Mouse (Mus musculus): ENCODE measurements around the gene Tk1. TPM values are rescaled to one million over a fixed set of nuclear protein-coding genes. Genes with fewer than 3 reads are reported as not detected.

The Tk1 gene
- polyA plus RNA-seq, 1 experiment from 2014 or later = 57.9 TPM

GRCm38 (mm10) chr11:117813867-117814266 is 12.0 kb downstream of the Tk1 start:
- peaks cover 17% of the 10 kb centered on the region for H3K4me1 ChIP-seq
- H3K27me3 ChIP-seq = peaks cover 15% of the 10 kb centered on the region
- 88% methylated on average over 5 of the region's 5 CpGs for WGBS
- no peak overlapping the region for H3K9ac ChIP-seq
- H3K4me3 ChIP-seq = no peak overlapping the region
- ATAC-seq (ENCODE audit: low FRiP score) = no peak
- H3K4me2 ChIP-seq (replicated peaks) = no peak overlapping the region
- H3K36me3 ChIP-seq = peaks cover 33% of the 10 kb centered on the region
- H3K9me3 ChIP-seq (replicated peaks) = no peaks in the 10 kb centered on the region
- H3K27ac ChIP-seq = no peak overlapping the region

DNA sequence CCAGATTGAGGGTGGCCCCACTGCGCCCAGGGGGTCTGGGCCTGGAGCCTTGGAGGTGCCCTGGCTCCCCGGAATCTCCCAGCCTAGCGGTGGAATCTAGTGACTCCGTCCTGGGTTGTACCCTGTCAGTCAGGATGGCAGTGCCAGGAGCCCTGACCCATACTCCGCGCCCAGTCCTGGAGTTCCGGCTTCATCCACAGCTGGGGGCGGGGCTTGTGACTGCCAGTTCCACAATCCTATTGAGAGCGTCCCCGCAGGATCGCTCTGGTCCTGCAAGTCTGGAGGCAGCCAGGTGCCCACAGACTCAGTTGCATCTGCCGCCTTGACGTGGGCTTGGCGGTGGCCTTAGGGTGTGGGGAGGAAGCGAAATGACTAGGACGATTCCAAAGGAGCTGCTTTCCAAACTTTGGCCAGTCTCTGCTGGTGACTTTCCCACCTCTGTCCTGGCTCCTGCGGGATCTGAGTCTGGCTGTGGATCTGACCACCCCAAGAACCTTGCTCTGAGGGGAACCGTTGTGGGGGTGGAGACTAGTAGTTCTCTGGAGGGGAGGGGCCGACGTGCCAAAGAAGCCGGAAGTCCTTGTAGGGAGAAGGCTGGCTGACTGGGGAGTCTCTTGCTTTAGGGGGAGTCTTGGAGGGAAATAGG is 15.4 kb downstream of the Tk1 start:
- Histone ChIP-seq H3K9me3 (replicated peaks) (no peaks in the 10 kb centered on the region), H3K27ac (no peak overlapping the region), H3K4me3 (peak overlapping the region; percentile 52), H3K36me3 (peaks cover 24% of the 10 kb centered on the region), H3K27me3 (peaks cover 15% of the 10 kb centered on the region), H3K9ac (peak overlapping the region; percentile 72), H3K4me2 (replicated peaks) (peak overlapping the region; percentile 97), H3K4me1 (peaks cover 17% of the 10 kb centered on the region)
- peak; percentile 57 for ATAC-seq (ENCODE audit: low FRiP score)
- under 1% methylated on average over 21 of the region's 21 CpGs for WGBS

DNA sequence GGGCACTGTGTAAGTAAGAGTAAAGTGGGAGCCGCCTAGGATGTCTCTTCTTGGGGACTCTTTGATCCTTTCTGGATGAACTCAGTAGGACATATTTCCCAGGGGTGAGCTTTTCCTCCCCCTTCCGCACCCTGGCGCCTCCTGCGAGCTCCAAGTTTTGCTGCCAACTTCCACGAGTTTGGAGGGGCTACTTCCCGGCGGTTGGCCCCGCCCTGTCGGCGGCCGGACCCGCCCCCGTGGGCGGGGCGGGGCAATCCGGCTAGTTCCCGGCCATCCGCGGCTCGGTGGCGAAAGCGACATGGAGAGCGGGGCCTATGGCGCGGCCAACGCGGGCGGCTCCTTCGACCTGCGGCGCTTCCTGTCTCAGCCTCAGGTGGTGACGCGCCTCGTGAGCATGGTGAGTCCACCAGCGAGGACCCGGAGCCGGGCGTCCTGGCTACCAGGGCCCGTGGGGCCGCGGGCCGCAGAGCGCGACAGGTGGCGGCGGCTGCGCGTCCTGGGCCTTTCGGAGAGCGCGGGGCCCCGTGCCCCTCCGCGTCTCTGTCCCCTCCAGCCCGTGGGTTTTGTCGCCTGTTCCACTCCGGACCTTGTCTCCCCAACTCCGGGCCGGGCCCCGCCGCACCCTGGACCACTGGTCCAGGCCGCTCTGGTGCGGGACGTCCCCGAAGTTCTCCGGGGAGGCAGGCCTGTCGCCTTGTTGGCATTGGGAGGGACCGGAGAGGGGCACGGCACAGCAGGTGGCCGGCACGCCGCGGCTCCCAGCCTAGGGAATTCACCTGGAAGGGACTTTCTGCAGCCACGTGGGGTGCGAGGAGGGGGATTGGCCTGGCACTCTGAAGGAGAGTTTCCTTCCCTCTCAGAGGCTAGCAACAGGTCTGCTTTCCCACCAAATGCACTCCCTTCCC is 16.2 kb downstream of the Tk1 start, which contains the start of the genes Gm20708 and Syngr2:
Gene Gm20708 (plus strand): TSS at position 262 of the 905 bp plus-strand sequence.
Gene Syngr2 (plus strand): TSS at position 262 of the 905 bp plus-strand sequence.
- H3K27me3 ChIP-seq = peaks cover 15% of the 10 kb centered on the region
- H3K27ac ChIP-seq = no peak within 1 kb of the TSS
- no peaks in the 10 kb centered on the region for H3K9me3 ChIP-seq (replicated peaks)
- under 1% methylated on average over 75 of the region's 75 CpGs for WGBS
- ATAC-seq (ENCODE audit: low FRiP score) = peak; percentile 35; the same call in 1 of the 2 replicates
- H3K4me3 ChIP-seq = peak within 1 kb of the TSS; percentile 52
- H3K36me3 ChIP-seq = peaks cover 19% of the 10 kb centered on the region
- H3K9ac ChIP-seq = peak within 1 kb of the TSS; percentile 72
- H3K4me2 ChIP-seq (replicated peaks) = peak within 1 kb of the TSS; percentile 97
- H3K4me1 ChIP-seq = peaks cover 17% of the 10 kb centered on the region

DNA sequence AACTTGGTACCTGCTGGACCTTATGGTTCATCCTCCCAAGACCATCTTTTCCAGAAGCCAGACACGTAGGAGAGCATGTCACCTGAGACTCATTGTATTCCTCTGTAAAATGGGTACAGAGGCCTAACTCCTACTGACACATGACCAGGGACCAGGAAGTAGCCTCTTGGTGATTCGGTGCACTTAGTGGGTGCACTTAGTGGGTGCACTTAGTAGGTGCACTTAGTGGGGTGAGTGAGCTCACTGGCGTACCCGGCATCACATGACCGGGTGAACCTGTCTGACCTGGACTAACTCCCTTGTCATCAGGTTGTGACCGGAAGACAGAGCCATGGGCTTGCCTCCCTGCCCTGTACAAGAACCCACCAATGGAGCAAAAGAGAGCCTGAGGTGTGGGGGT is 19.1 kb downstream of the Tk1 start:
- Histone ChIP-seq H3K36me3 (no peaks in the 10 kb centered on the region), H3K4me3 (no peak overlapping the region), H3K4me1 (peaks cover 17% of the 10 kb centered on the region), H3K27ac (no peak overlapping the region), H3K4me2 (replicated peaks) (no peak overlapping the region), H3K9ac (no peak overlapping the region), H3K27me3 (peaks cover 15% of the 10 kb centered on the region), H3K9me3 (replicated peaks) (no peaks in the 10 kb centered on the region)
- ATAC-seq (ENCODE audit: low FRiP score) = no peak
- 93% methylated on average over 6 of the region's 6 CpGs for WGBS

DNA sequence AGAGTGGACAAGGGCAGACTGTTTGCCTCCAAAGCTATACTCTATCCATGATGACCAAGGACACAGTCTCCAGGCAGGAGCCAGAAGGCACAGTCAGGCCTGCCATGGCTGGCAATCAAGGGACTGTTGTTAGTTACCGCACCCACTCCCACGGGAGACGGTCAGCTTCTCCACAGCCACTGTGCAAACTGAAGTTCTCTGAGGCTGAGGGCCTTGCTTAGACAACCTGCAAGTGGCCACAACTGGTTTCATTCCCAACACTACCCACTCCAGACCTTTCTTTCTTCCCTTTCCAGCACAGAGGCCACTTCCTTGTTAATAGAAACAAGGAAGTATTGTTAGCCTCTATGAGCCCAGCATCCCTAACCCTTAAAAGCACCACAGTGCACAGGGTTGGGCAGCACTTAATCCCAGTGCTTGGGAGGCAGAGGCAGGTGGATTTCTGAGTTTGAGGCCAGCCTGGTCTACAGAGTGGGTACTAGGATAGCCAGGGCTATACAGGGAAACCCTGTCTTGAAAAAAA is 22.7 kb downstream of the Tk1 start:
- H3K36me3 ChIP-seq = no peaks in the 10 kb centered on the region
- no peak overlapping the region for H3K4me2 ChIP-seq (replicated peaks)
- H3K27me3 ChIP-seq = no peaks in the 10 kb centered on the region
- ATAC-seq (ENCODE audit: low FRiP score) = no peak
- no peaks in the 10 kb centered on the region; the same call in 1 of the 2 replicates for H3K4me1 ChIP-seq
- 93% methylated on average over 3 of the region's 3 CpGs for WGBS
- H3K9ac ChIP-seq = no peak overlapping the region
- no peak overlapping the region for H3K27ac ChIP-seq
- H3K9me3 ChIP-seq (replicated peaks) = no peaks in the 10 kb centered on the region
- H3K4me3 ChIP-seq = no peak overlapping the region

DNA sequence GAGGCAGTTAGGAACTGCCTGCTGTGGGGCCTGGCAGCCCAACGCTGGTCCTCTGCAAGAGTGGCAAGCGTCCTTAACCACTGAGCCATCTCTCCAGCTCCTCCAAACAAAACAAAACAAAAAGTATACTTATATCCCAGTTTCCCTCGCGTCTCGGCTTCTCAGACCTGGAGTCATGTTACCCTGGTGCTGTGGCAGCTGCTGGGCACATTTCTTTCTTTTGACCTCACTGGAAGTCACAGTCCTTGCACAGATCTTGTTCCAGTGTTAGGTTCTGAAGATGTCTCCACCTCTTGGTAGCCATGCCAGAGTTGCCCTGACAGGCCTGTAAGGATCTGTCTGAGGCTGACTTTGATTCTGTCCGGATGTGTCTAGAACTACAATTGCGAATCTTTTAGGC is 24.2 kb downstream of the Tk1 start:
- no peak overlapping the region for H3K27ac ChIP-seq
- H3K4me1 ChIP-seq = no peaks in the 10 kb centered on the region; the same call in 1 of the 2 replicates
- no peaks in the 10 kb centered on the region for H3K9me3 ChIP-seq (replicated peaks)
- H3K27me3 ChIP-seq = no peaks in the 10 kb centered on the region; the same call in 1 of the 2 replicates
- H3K9ac ChIP-seq = no peak overlapping the region
- no peak overlapping the region for H3K4me2 ChIP-seq (replicated peaks)
- ATAC-seq (ENCODE audit: low FRiP score) = no peak
- H3K36me3 ChIP-seq = no peaks in the 10 kb centered on the region
- no peak overlapping the region for H3K4me3 ChIP-seq
- 69% methylated on average over 7 of the region's 7 CpGs for WGBS

GRCm38 (mm10) chr11:117800038-117800437 is 25.9 kb downstream of the Tk1 start:
- no peak overlapping the region for H3K27ac ChIP-seq
- ATAC-seq (ENCODE audit: low FRiP score) = no peak
- H3K27me3 ChIP-seq = no peaks in the 10 kb centered on the region; the same call in 1 of the 2 replicates
- H3K36me3 ChIP-seq = no peaks in the 10 kb centered on the region
- no peak overlapping the region for H3K9ac ChIP-seq
- WGBS = 82% methylated on average over 7 of the region's 7 CpGs
- H3K9me3 ChIP-seq (replicated peaks) = no peaks in the 10 kb centered on the region
- no peak overlapping the region for H3K4me3 ChIP-seq
- no peaks in the 10 kb centered on the region; the same call in 1 of the 2 replicates for H3K4me1 ChIP-seq
- no peak overlapping the region for H3K4me2 ChIP-seq (replicated peaks)

GRCm38 (mm10) chr11:117799174-117799573 is 26.7 kb downstream of the Tk1 start:
- H3K4me2 ChIP-seq (replicated peaks) = no peak overlapping the region
- H3K4me1 ChIP-seq = no peaks in the 10 kb centered on the region; the same call in 1 of the 2 replicates
- no peaks in the 10 kb centered on the region for H3K9me3 ChIP-seq (replicated peaks)
- H3K4me3 ChIP-seq = no peak overlapping the region
- H3K9ac ChIP-seq = no peak overlapping the region
- H3K36me3 ChIP-seq = no peaks in the 10 kb centered on the region
- H3K27me3 ChIP-seq = no peaks in the 10 kb centered on the region; the same call in 1 of the 2 replicates
- no peak overlapping the region for H3K27ac ChIP-seq
- 73% methylated on average over 5 of the region's 5 CpGs for WGBS
- no peak for ATAC-seq (ENCODE audit: low FRiP score)

DNA sequence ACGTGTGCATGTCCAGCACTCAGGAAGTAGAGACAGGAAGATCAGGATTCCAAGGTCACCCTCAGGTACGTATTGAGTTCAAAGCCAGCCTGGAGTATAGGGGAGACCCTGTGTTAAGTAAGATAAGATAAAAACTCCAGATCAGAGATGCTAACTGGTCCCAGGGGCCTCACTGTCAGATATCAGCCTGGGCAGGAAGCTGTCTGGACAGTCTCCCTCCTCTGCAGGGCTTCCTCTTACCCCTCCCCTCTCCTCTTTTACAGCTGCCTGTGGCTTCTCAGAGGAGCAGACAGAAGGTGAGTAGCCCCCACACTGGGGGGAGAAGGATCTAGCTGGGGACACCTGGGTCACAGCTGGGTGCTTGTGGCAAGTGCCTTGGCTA is 27.7 kb downstream of the Tk1 start:
- H3K27me3 ChIP-seq = no peaks in the 10 kb centered on the region; the same call in 1 of the 2 replicates
- H3K9me3 ChIP-seq (replicated peaks) = no peaks in the 10 kb centered on the region
- H3K4me3 ChIP-seq = no peak overlapping the region
- H3K4me2 ChIP-seq (replicated peaks) = no peak overlapping the region
- no peaks in the 10 kb centered on the region; the same call in 1 of the 2 replicates for H3K4me1 ChIP-seq
- no peak overlapping the region for H3K27ac ChIP-seq
- WGBS = 60% methylated on average over 2 of the region's 2 CpGs
- H3K9ac ChIP-seq = no peak overlapping the region
- ATAC-seq (ENCODE audit: low FRiP score) = no peak
- H3K36me3 ChIP-seq = no peaks in the 10 kb centered on the region

GRCm38 (mm10) chr11:117797511-117798159 is 28.3 kb downstream of the Tk1 start, which contains the start of gene 6030468B19Rik:
6030468B19Rik (plus strand) TSS chr11:117797660.
- no peak within 1 kb of the TSS for H3K9ac ChIP-seq
- no peak for ATAC-seq (ENCODE audit: low FRiP score)
- H3K4me2 ChIP-seq (replicated peaks) = no peak within 1 kb of the TSS
- H3K4me1 ChIP-seq = no peaks in the 10 kb centered on the region; the same call in 1 of the 2 replicates
- no peak within 1 kb of the TSS for H3K4me3 ChIP-seq
- H3K27me3 ChIP-seq = peaks cover 1% of the 10 kb centered on the region
- 61% methylated on average over 9 of the region's 9 CpGs for WGBS
- H3K27ac ChIP-seq = no peak within 1 kb of the TSS
- H3K36me3 ChIP-seq = no peaks in the 10 kb centered on the region
- no peaks in the 10 kb centered on the region for H3K9me3 ChIP-seq (replicated peaks)

- Histone ChIP-seq H3K36me3 (no peaks in the 10 kb centered on the region), H3K4me1 (peaks cover 3% of the 10 kb centered on the region; the same call in 1 of the 2 replicates), H3K4me2 (replicated peaks) (no peak overlapping the region), H3K27ac (no peak overlapping the region), H3K9me3 (replicated peaks) (no peaks in the 10 kb centered on the region), H3K27me3 (peaks cover 8% of the 10 kb centered on the region), H3K9ac (no peak overlapping the region), H3K4me3 (no peak overlapping the region)
- 39% methylated on average over 5 of the region's 5 CpGs for WGBS
- no peak for ATAC-seq (ENCODE audit: low FRiP score)
These were observed 28.9 kb downstream of the Tk1 start for GRCm38 (mm10) chr11:117796954-117797353.

Measured in hindbrain, embryonic 12.5 days (tissue).